Mouse (Mus musculus): ENCODE results near the gene Safb2.

GRCm38 (mm10) chr17:56536874-56537273 lies 47.5 kb downstream of the Safb2 start:
- TF ChIP-seq CTCF (IDR thresholded peaks at IDR 0.05; ENCODE audit: low read depth) (no peak), EP300 (IDR thresholded peaks at IDR 0.05; ENCODE audit: low read depth) (no peak)

Measured in liver, postnatal 0 days (tissue).